Mouse (Mus musculus) Patski (cell line): Measurements from ENCODE around the gene Dsn1. TPM values are rescaled to one million over a fixed set of nuclear protein-coding genes. Genes with fewer than 3 reads are reported as not detected.
A peak's percentile ranks its signal among the peaks of the same experiment; 100 is the strongest.

Experiments used
- ATAC-seq: fragments of 100-300 bp; one replicate; pipeline ENCODE4 v1.8.0; 2021
- CTCF ChIA-PET: fragments of 350-600 bp; sonication (Branson Sonifier 250); formaldehyde crosslinking; loops from one replicate; lab custom pipeline; 2022; ENCODE audit warnings: inconsistent platforms; lab: Charles Lee
- POLR2A ChIA-PET: fragments of 350-600 bp; sonication (Branson Sonifier 250); formaldehyde crosslinking; loops from one replicate; lab custom pipeline; 2022; ENCODE audit warnings: antibody characterized with exemption, inconsistent platforms; lab: Charles Lee
- DNase-seq: peaks from one replicate; pipeline ENCODE4 v3.0.0-alpha.2; 2011; ENCODE audit warnings: low read depth, low spot score
- H3K27me3 ChIP-seq: fragments of 371-371 bp; one replicate; pipeline ENCODE4 v1.5.1; 2021
- CTCF ChIP-seq: fragments of 100-300 bp; IDR thresholded peaks from one replicate; pipeline ENCODE4 v1.5.1; 2021
- in situ Hi-C: fragments of 300-500 bp; cut with MboI; formaldehyde crosslinking; loops from 3 replicates; pipeline ENCODE4 v1.11.1; 2018; ENCODE audit warnings: low pct_unique_long_range_greater_than_20kb, mixed read lengths
- polyA plus RNA-seq: library from polyadenylated mRNA; unstranded; gene quantifications from one replicate; pipeline ENCODE4 v1.2.3, GENCODE M21; 2021

Gene Dsn1
- polyA plus RNA-seq, 1 experiment from 2014 or later: 27.2 TPM

DNA sequence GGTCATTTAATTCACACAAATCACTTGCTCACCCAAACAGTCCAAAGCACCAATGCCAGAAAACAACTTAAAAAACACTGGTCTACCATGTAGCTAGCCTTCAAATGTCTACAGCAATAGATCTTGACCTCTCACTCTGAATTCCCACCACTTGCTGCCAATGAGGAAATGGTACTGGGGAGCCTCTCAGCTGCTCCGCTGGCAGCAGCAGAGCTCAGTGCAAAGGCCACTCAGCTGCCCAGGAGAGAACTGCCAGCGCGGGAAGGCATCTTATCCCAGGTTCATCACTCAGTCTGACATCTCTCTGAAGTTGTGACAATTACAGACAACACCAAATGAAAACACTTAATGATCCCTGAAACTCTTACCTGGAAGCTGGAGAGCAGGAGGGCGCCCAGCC lies 4.6 kb downstream of the Dsn1 start:
- CTCF ChIA-PET: no interaction called here

DNA sequence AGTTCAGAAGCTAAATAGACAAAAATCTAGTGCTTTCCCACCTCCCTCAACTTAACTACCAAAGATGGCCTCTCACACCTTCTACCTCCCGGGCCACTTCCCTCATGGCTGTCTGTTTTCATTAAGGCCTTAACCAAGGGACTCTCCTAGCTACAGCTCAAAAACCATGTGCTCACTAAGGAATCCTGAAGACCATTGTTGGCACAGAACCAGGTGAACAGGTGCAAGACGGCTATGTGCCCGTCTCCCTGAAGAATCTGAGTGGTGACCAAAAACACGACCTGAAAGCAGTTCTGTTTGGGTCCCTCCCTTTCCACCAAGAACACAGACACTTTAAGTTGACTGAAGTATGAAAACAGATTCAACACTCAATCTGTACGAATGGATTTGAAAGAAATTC lies 8.7 kb downstream of the Dsn1 start:
- no peaks in the 10 kb centered on the region for H3K27me3 ChIP-seq
- no peak for TF ChIP-seq CTCF
- ATAC-seq (no peak), DNase-seq (no peak)
- ChIA-PET CTCF (interaction anchor here (1.1 kb wide), 1 partner anchor 38 kb away, joined by 3 read pairs; no protein-coding TSS in a partner anchor), POLR2A (no interaction called here)
- in situ Hi-C loops: loop anchor here (5.0 kb wide), 1 partner anchor 121 kb away; no protein-coding TSS in a partner anchor

More for the DNA sequence above, 4.6 kb downstream of the Dsn1 start:
- ATAC-seq (no peak), DNase-seq (no peak)
- no peak for TF ChIP-seq CTCF
- H3K27me3 ChIP-seq: no peaks in the 10 kb centered on the region
- in situ Hi-C loops: no loop called here
- POLR2A ChIA-PET: no interaction called here

DNA sequence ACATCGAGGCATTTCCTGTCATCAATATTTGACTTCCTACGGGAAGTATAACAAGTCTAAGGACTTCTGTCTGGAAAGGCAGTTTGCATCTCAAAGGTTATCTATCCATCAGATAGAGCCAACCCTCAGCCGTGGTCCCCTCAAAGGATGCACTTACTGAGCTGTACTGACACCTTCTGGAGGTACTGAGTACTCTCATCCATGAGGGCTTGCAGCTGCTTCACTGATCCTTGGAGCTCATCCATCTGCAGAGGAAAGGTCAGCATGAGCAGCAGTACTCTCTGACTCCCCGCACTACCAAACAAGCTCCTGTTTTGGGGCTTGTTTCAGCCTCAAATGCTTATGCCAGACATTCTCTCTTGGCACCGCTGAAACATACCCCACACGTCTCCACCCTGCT lies 10.4 kb downstream of the Dsn1 start:
- ATAC-seq: no peak
- H3K27me3 ChIP-seq: no peaks in the 10 kb centered on the region
- peak; percentile 70 for TF ChIP-seq CTCF
- DNase-seq: no peak
- ChIA-PET CTCF (interaction anchor here (0.7 to 1.5 kb wide), 10 partner anchors 14 to 187 kb away, joined by 3 to 6 read pairs (median 3); partner anchors contain the start of gene Rab5if), POLR2A (no interaction called here)
- in situ Hi-C loops: loop anchor here (5.0 kb wide), 1 partner anchor 119 kb away; no protein-coding TSS in a partner anchor

DNA sequence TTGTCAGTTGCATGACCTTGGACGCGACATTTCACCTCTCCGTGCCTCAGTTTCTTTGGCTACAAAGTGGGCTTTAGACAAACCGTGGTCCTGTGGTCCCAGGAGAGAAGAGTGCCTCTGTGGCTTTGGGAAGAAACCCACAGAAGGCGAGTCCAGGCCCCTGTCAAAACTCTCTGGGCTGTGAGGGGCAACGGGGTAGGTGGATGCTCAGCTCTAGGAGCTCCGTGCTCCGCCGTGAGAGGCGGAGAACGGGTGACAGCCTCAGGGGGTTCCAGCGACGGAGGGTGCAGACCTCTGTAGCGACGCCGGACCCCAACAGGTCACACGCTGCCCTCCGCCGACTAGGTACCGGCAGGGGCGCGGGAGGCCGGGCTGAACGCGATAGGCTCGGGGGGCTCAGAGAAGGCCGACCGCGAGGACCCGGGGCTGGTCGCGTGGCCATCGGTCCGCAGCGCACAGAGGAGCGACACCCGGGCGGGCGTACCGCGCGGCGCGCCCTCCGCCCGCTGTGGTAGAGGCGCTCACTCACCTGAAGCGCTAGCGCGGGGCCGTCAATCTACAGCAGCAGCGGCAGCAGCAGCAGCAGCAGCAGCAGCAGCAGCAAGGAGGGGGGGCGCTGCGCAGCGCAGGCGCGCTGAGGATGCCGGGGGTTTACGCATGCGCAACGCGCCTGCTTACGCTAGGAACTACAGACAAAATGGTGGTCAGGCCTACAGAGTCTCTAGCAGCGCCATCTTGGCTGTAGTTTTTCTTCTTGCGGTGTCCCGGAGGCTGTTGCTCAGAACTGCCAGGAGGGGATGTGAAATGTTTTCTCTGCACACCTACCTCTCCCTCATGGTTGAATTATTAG lies 15.3 kb downstream of the Dsn1 start, which contains the start of gene Ndrg3:
Gene Ndrg3 (minus strand): TSS at position 587 of the 850 bp plus-strand sequence.
- POLR2A ChIA-PET: no interaction called here
- in situ Hi-C loops: no loop called here
- CTCF ChIA-PET: interaction anchor here (0.7 to 1.6 kb wide), 5 partner anchors 9 to 49 kb away, joined by 3 to 6 read pairs (median 3); no protein-coding TSS in a partner anchor

DNA sequence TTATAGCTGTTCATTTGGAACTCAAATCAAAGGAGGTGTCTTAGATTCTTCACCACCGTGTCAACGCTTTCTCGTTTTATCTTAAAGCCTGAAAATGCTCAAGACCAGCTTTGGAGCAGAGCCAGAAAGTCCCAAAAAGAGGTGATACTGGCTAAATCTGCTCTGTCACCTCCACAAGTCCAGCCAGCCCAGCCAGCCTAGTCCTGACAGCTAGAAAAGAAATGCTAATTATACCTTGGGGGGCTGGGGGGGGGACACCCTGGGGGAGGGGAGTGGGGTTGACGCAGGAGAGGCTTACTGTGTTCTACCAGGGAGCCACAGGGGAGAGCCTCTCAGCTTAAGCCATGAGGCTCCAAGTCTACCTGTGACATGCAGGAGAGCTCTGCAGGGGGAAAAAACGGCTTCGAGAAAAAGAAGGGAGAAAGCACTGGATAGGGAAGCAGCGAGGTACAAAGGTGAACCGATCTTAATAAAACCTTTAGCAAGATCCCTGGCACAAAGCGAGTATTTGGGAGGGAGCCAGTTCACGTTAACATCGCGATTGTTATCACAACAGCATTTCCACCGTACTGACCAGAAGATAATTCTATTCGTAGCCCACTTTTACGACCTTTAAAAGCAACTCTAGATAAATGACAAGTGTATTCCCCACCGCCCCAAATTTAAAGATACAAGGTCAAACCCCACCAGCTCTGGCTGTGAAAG lies 16.1 kb downstream of the Dsn1 start:
- no peak for DNase-seq

More for the DNA sequence above, 15.3 kb downstream of the Dsn1 start, which contains the start of gene Ndrg3:
- peak; percentile 83 for TF ChIP-seq CTCF
- no peaks in the 10 kb centered on the region for H3K27me3 ChIP-seq
- ATAC-seq (peak; percentile 91), DNase-seq (peak; percentile 94)

DNA sequence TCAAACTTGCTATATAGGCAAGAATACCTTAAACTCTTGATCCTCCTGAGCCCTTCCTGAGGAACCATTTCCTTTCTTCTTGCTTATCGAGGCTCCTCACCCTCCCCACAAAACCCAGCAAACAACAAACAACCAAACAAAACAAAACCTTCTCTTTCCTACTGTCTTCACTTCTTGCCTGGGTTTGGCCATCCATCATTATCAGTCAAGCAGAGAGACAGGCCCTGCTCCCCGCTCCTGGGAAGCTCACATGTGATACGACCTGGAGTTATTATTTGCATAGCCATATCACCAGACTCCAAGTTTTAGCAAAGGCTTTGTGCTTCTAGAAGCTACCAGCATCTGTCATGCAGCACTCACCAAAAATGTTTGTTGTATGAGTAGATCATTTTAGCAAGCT lies 19.6 kb downstream of the Dsn1 start:
- DNase-seq (no peak), ATAC-seq (no peak)
- TF ChIP-seq CTCF: no peak
- H3K27me3 ChIP-seq: no peaks in the 10 kb centered on the region
- ChIA-PET CTCF (interaction anchor here (1.6 kb wide), 1 partner anchor 28 kb away, joined by 3 read pairs; no protein-coding TSS in a partner anchor), POLR2A (no interaction called here)
- in situ Hi-C loops: no loop called here

More for the DNA sequence above, 16.1 kb downstream of the Dsn1 start:
- in situ Hi-C loops: no loop called here
- ChIA-PET CTCF (interaction anchor here (1.0 to 1.6 kb wide), 4 partner anchors 9 to 88 kb away, joined by 3 to 6 read pairs (median 4); no protein-coding TSS in a partner anchor), POLR2A (interaction anchor here (0.8 kb wide), 1 partner anchor 30 kb away, joined by 5 read pairs; no protein-coding TSS in a partner anchor)
- H3K27me3 ChIP-seq: no peaks in the 10 kb centered on the region
- TF ChIP-seq CTCF: no peak
- no peak for ATAC-seq

DNA sequence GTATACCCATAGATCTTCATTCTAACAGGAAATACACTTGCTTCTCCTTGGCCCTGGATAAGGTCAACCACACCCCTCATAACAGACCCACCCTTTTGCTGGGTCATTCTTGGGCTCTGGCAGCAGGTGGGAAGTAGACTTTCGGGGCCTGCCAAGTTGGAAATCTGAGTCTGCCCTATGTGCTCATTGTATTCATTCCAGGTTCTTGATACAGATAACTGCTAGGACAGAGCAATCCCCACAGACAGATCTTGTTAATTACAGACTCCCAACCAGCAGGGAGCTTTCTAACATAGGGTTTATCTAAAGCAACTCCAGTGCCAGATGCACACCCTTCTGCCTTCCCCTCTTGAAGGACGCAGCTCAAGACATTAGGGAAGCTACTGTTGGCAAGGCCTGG lies 24.1 kb downstream of the Dsn1 start:
- no peak for DNase-seq

DNA sequence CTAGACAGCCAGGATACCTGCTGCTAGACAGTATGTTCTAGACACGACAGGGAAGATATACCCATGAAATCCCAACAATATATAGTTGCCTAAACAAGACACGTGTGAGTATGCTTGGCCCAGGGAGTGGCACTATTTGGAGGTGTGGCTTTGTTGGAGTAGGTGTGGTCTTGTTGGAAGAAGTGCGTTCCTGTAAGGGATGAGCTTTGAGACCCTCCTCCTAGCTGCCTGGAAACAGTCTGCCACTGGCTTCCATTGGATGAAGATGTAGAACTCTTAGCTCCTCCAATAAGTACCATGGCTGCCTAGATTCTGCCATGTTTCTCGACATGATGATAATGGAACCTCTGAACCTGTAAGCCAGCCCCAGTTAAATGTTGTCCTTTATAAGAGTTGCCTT lies 25.7 kb downstream of the Dsn1 start:
- in situ Hi-C loops: no loop called here
- ATAC-seq (no peak), DNase-seq (no peak)
- CTCF ChIA-PET: interaction anchor here (1.2 to 3.1 kb wide), 5 partner anchors 8 to 18 kb away, joined by 3 to 8 read pairs (median 4); no protein-coding TSS in a partner anchor
- H3K27me3 ChIP-seq: no peaks in the 10 kb centered on the region
- POLR2A ChIA-PET: interaction anchor here (0.6 kb wide), 1 partner anchor 139 kb away, joined by 3 read pairs; no protein-coding TSS in a partner anchor
- no peak for TF ChIP-seq CTCF

More for the DNA sequence above, 24.1 kb downstream of the Dsn1 start:
- ATAC-seq: no peak
- in situ Hi-C loops: no loop called here
- H3K27me3 ChIP-seq: no peaks in the 10 kb centered on the region
- CTCF ChIA-PET: interaction anchor here (0.6 to 3.1 kb wide), 5 partner anchors 8 to 27 kb away, joined by 3 to 8 read pairs (median 4); no protein-coding TSS in a partner anchor
- no peak for TF ChIP-seq CTCF
- POLR2A ChIA-PET: interaction anchor here (1.0 kb wide), 1 partner anchor 18 kb away, joined by 4 read pairs; no protein-coding TSS in a partner anchor

DNA sequence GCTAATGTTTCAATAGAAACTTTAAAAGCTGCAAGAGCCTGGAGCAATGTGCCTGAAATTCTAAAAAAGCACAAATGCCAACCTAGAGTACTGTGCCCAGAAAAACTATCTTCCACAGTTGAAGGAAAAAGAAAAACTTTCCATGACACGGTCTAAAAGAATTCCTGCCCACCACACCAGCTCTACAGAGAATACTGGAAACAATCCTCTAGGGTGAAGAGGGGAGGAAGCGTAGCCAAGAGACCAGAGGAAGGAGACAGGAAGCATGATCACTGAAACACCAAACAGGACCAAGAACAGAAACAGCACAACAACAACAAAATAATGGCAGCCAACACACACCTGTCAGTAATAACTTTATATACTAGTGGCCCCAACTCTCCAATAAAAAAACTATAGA lies 26.9 kb downstream of the Dsn1 start:
- ATAC-seq (no peak), DNase-seq (peak; percentile 10)
- POLR2A ChIA-PET: no interaction called here
- no peaks in the 10 kb centered on the region for H3K27me3 ChIP-seq
- in situ Hi-C loops: no loop called here
- no peak for TF ChIP-seq CTCF
- CTCF ChIA-PET: interaction anchor here (1.2 to 3.1 kb wide), 2 partner anchors 11 to 17 kb away, joined by 4 to 8 read pairs; no protein-coding TSS in a partner anchor

DNA sequence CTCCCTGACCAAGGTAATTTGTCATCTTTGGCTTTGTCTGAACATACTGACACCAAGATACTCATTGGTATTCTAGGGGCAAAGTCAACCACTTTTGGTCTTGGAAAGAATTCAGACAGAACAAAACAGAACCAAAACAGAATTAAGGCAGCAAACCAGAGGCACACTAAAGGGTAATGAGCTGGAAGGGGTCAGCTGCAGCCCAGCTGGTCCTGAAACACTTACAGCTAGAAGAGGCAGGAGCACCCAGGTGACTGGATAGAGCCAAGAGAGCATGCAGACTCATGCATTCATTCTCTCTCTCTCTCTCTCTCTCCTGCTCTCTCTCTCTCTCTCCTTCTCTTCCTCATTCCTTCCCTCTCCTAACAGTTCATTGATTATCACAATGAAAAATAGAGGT lies 30.2 kb downstream of the Dsn1 start:
- no peak for TF ChIP-seq CTCF
- ATAC-seq: no peak
- in situ Hi-C loops: no loop called here
- POLR2A ChIA-PET: no interaction called here
- CTCF ChIA-PET: interaction anchor here (1.1 to 1.9 kb wide), 3 partner anchors 10 to 14 kb away, joined by 3 to 5 read pairs (median 3); no protein-coding TSS in a partner anchor
- no peak for DNase-seq
- H3K27me3 ChIP-seq: no peaks in the 10 kb centered on the region
